Mouse (Mus musculus) T-helper 2 cell (primary cell): ENCODE data around the gene Tmem181a.
"Not testable (repeated sequence)": the region's sequence is repeated elsewhere in the genome, so short reads cannot be mapped to it uniquely, and the experiment has no call there.

Source experiments
- in situ Hi-C: fragments of 300-600 bp; cut with MboI, MseI; formaldehyde crosslinking; loops from one replicate; pipeline ENCODE4 v1.15.1; 2025; ENCODE audit warnings: high pct_unique_total_duplicates

Tmem181a gene

GRCm38 (mm10) chr17:6305656-6306270 lies 49.1 kb downstream of the Tmem181a start:
- in situ Hi-C loops, result not testable (repeated sequence)

GRCm38 (mm10) chr17:6306503-6306902 lies 49.8 kb downstream of the Tmem181a start:
- in situ Hi-C loops, result not testable (repeated sequence)

GRCm38 (mm10) chr17:6311716-6312115 lies 55.1 kb downstream of the Tmem181a start:
- in situ Hi-C loops, result loop anchor here (10.0 kb wide), 1 partner anchor 343 kb away; the partner anchor contains the start of genes Dynlt1f and Sytl3

- in situ Hi-C loops, result loop anchor here (10.0 kb wide), 1 partner anchor 342 kb away; the partner anchor contains the start of genes Dynlt1f and Sytl3
These were observed 56.1 kb downstream of the Tmem181a start for GRCm38 (mm10) chr17:6312755-6313154.

- in situ Hi-C loops, result loop anchor here (10.0 kb wide), 1 partner anchor 340 kb away; the partner anchor contains the start of genes Dynlt1f and Sytl3
These were observed 57.8 kb downstream of the Tmem181a start for GRCm38 (mm10) chr17:6314493-6314892.

- in situ Hi-C loops, result loop anchor here (5.0 to 10.0 kb wide), 2 partner anchors 177 to 339 kb away; partner anchors contain the start of genes Dynlt1f and Sytl3
These were observed 59.0 kb downstream of the Tmem181a start for GRCm38 (mm10) chr17:6315706-6316105.

- in situ Hi-C loops, result loop anchor here (5.0 to 10.0 kb wide), 2 partner anchors 176 to 338 kb away; partner anchors contain the start of genes Dynlt1f and Sytl3
These were observed 59.9 kb downstream of the Tmem181a start for GRCm38 (mm10) chr17:6316379-6317126.

GRCm38 (mm10) chr17:6317339-6317985 lies 60.8 kb downstream of the Tmem181a start, which contains the start of gene Dynlt1a:
Gene Dynlt1a, minus strand, starts transcription at chr17:6317500.
- in situ Hi-C loops, result loop anchor here (5.0 to 10.0 kb wide), 2 partner anchors 175 to 337 kb away; partner anchors contain the start of genes Dynlt1f and Sytl3

GRCm38 (mm10) chr17:6321081-6321777 lies 64.6 kb downstream of the Tmem181a start:
- in situ Hi-C loops, result not testable (repeated sequence)

GRCm38 (mm10) chr17:6321778-6322101 lies 65.1 kb downstream of the Tmem181a start:
- in situ Hi-C loops, result not testable (repeated sequence)

- in situ Hi-C loops, result not testable (repeated sequence)
These were observed 68.4 kb downstream of the Tmem181a start for GRCm38 (mm10) chr17:6325021-6325420.

- in situ Hi-C loops, result not testable (repeated sequence)
These were observed 68.9 kb downstream of the Tmem181a start for GRCm38 (mm10) chr17:6325543-6325942.

GRCm38 (mm10) chr17:6327554-6327953 lies 70.9 kb downstream of the Tmem181a start:
- in situ Hi-C loops, result not testable (repeated sequence)

GRCm38 (mm10) chr17:6328997-6329396 lies 72.3 kb downstream of the Tmem181a start:
- in situ Hi-C loops, result not testable (repeated sequence)

GRCm38 (mm10) chr17:6342606-6343294 lies 86.1 kb downstream of the Tmem181a start:
- in situ Hi-C loops, result not testable (repeated sequence)

GRCm38 (mm10) chr17:6355256-6355655 lies 98.6 kb downstream of the Tmem181a start:
- in situ Hi-C loops, result not testable (repeated sequence)
